Mouse (Mus musculus) retina, postnatal 1 day (tissue): Measurements from ENCODE around the gene Dglucy.

ENCODE experiments used
- DNase-seq: peaks from one replicate; pipeline ENCODE4 v3.0.0-alpha.2; 2012

Dglucy gene

GRCm38 (mm10) chr12:100778934-100779865 is at the start of gene Dglucy:
Gene Dglucy (plus strand): TSS chr12:100779057.
- DNase-seq: peak; percentile 87

GRCm38 (mm10) chr12:100735156-100735555 is 43.7 kb upstream of the Dglucy start:
- DNase-seq: peak; percentile 53

GRCm38 (mm10) chr12:100735581-100735980 is 43.3 kb upstream of the Dglucy start:
- no peak for DNase-seq

- no peak for DNase-seq
Measured at GRCm38 (mm10) chr12:100738498-100738897, 40.4 kb upstream of the Dglucy start.

GRCm38 (mm10) chr12:100739011-100739570 is 39.8 kb upstream of the Dglucy start:
- no peak for DNase-seq

GRCm38 (mm10) chr12:100740313-100740712 is 38.5 kb upstream of the Dglucy start:
- DNase-seq: no peak

GRCm38 (mm10) chr12:100742468-100742867 is 36.4 kb upstream of the Dglucy start:
- DNase-seq: no peak

GRCm38 (mm10) chr12:100752977-100753376 is 25.9 kb upstream of the Dglucy start:
- no peak for DNase-seq

GRCm38 (mm10) chr12:100753716-100754115 is 25.1 kb upstream of the Dglucy start:
- DNase-seq: peak; percentile 32

- no peak for DNase-seq
Measured at GRCm38 (mm10) chr12:100757427-100757826, 21.4 kb upstream of the Dglucy start.

GRCm38 (mm10) chr12:100762663-100763425 is 16.0 kb upstream of the Dglucy start:
- DNase-seq: no peak

GRCm38 (mm10) chr12:100764329-100765018 is 14.4 kb upstream of the Dglucy start:
- no peak for DNase-seq

GRCm38 (mm10) chr12:100769871-100770270 is 9.0 kb upstream of the Dglucy start:
- no peak for DNase-seq

GRCm38 (mm10) chr12:100770765-100771164 is 8.1 kb upstream of the Dglucy start:
- DNase-seq: no peak

- DNase-seq: peak; percentile 17
Measured at GRCm38 (mm10) chr12:100772230-100772984, 6.5 kb upstream of the Dglucy start.

GRCm38 (mm10) chr12:100774756-100775155 is 4.1 kb upstream of the Dglucy start:
- no peak for DNase-seq

- no peak for DNase-seq
Measured at GRCm38 (mm10) chr12:100775291-100775690, 3.6 kb upstream of the Dglucy start.

GRCm38 (mm10) chr12:100775911-100776581 is 2.8 kb upstream of the Dglucy start:
- no peak for DNase-seq

- no peak for DNase-seq
Measured at GRCm38 (mm10) chr12:100776991-100777390, 1.9 kb upstream of the Dglucy start.

- DNase-seq: no peak
Measured at GRCm38 (mm10) chr12:100778276-100778933, 452 bp upstream of the Dglucy start.

GRCm38 (mm10) chr12:100780416-100780815 is 1.6 kb downstream of the Dglucy start:
- DNase-seq: no peak
